Mouse (Mus musculus): ENCODE data around the gene Sectm1b. TPM values are rescaled to one million over a fixed set of nuclear protein-coding genes. Genes with fewer than 3 reads are reported as not detected.

The Sectm1b gene
- polyA plus RNA-seq, 1 experiment from 2014 or later: not detected

GRCm38 (mm10) chr11:121101124-121101805 lies 37.9 kb upstream of the Sectm1b start:
- no peak overlapping the region for H3K4me2 ChIP-seq (ENCODE audit: low read length)
- no peaks in the 10 kb centered on the region for H3K36me3 ChIP-seq (ENCODE audit: control insufficient read depth, insufficient read depth, low read length)
- no peaks in the 10 kb centered on the region for H3K27me3 ChIP-seq (ENCODE audit: control insufficient read depth, insufficient read depth, low read length)
- no peak for ATAC-seq (ENCODE audit: insufficient number of reproducible peaks, insufficient read depth, low FRiP score, low read depth)
- H3K9me3 ChIP-seq (ENCODE audit: control insufficient read depth, low read length): peaks cover 4% of the 10 kb centered on the region; the same call in 1 of the 2 replicates
- no peaks in the 10 kb centered on the region for H3K4me1 ChIP-seq (ENCODE audit: control insufficient read depth in 2 of 2, insufficient read depth in 2 of 2, low read length in 2 of 2)
- 77% methylated on average over 4 of the region's 4 CpGs for WGBS
- no peak overlapping the region for H3K4me3 ChIP-seq (ENCODE audit: control insufficient read depth in 1 of 2, insufficient read depth in 1 of 2, low read depth in 1 of 2, low read length in 2 of 2)
- no peak overlapping the region for H3K9ac ChIP-seq (ENCODE audit: low read length)
- no peak overlapping the region for H3K27ac ChIP-seq (replicated peaks in 1 of 2; ENCODE audit: control insufficient read depth in 1 of 2, insufficient read depth in 1 of 2, low read depth in 2 of 2, low read length in 2 of 2)

- Histone ChIP-seq H3K4me3 (ENCODE audit: control insufficient read depth in 1 of 2, insufficient read depth in 1 of 2, low read depth in 1 of 2, low read length in 2 of 2) (no peak overlapping the region), H3K4me1 (ENCODE audit: control insufficient read depth in 2 of 2, insufficient read depth in 2 of 2, low read length in 2 of 2) (no peaks in the 10 kb centered on the region), H3K4me2 (ENCODE audit: low read length) (no peak overlapping the region), H3K9me3 (ENCODE audit: control insufficient read depth, low read length) (peaks cover 4% of the 10 kb centered on the region; the same call in 1 of the 2 replicates), H3K9ac (ENCODE audit: low read length) (no peak overlapping the region), H3K27ac (replicated peaks in 1 of 2; ENCODE audit: control insufficient read depth in 1 of 2, insufficient read depth in 1 of 2, low read depth in 2 of 2, low read length in 2 of 2) (no peak overlapping the region), H3K36me3 (ENCODE audit: control insufficient read depth, insufficient read depth, low read length) (no peaks in the 10 kb centered on the region), H3K27me3 (ENCODE audit: control insufficient read depth, insufficient read depth, low read length) (no peaks in the 10 kb centered on the region)
- 62% methylated on average over 7 of the region's 7 CpGs for WGBS
- no peak for ATAC-seq (ENCODE audit: insufficient number of reproducible peaks, insufficient read depth, low FRiP score, low read depth)
These were observed 37.3 kb upstream of the Sectm1b start for GRCm38 (mm10) chr11:121100692-121101091.

- Histone ChIP-seq H3K4me1 (ENCODE audit: control insufficient read depth in 2 of 2, insufficient read depth in 2 of 2, low read length in 2 of 2) (no peaks in the 10 kb centered on the region), H3K9ac (ENCODE audit: low read length) (no peak overlapping the region), H3K27me3 (ENCODE audit: control insufficient read depth, insufficient read depth, low read length) (no peaks in the 10 kb centered on the region), H3K4me2 (ENCODE audit: low read length) (no peak overlapping the region), H3K27ac (replicated peaks in 1 of 2; ENCODE audit: control insufficient read depth in 1 of 2, insufficient read depth in 1 of 2, low read depth in 2 of 2, low read length in 2 of 2) (no peak overlapping the region), H3K36me3 (ENCODE audit: control insufficient read depth, insufficient read depth, low read length) (no peaks in the 10 kb centered on the region), H3K9me3 (ENCODE audit: control insufficient read depth, low read length) (peaks cover 4% of the 10 kb centered on the region; the same call in 1 of the 2 replicates), H3K4me3 (ENCODE audit: control insufficient read depth in 1 of 2, insufficient read depth in 1 of 2, low read depth in 1 of 2, low read length in 2 of 2) (no peak overlapping the region)
- WGBS: 47% methylated on average over 7 of the region's 7 CpGs
- no peak for ATAC-seq (ENCODE audit: insufficient number of reproducible peaks, insufficient read depth, low FRiP score, low read depth)
These were observed 36.4 kb upstream of the Sectm1b start for GRCm38 (mm10) chr11:121099762-121100161.

- Histone ChIP-seq H3K9me3 (ENCODE audit: control insufficient read depth, low read length) (no peaks in the 10 kb centered on the region), H3K4me1 (ENCODE audit: control insufficient read depth in 2 of 2, insufficient read depth in 2 of 2, low read length in 2 of 2) (peaks cover 3% of the 10 kb centered on the region in 2 experiments; a peak in 3 of 4 replicates), H3K4me3 (ENCODE audit: control insufficient read depth in 1 of 2, insufficient read depth in 1 of 2, low read depth in 1 of 2, low read length in 2 of 2) (no peak overlapping the region), H3K4me2 (ENCODE audit: low read length) (no peak overlapping the region), H3K36me3 (ENCODE audit: control insufficient read depth, insufficient read depth, low read length) (no peaks in the 10 kb centered on the region), H3K27ac (replicated peaks in 1 of 2; ENCODE audit: control insufficient read depth in 1 of 2, insufficient read depth in 1 of 2, low read depth in 2 of 2, low read length in 2 of 2) (no peak overlapping the region), H3K27me3 (ENCODE audit: control insufficient read depth, insufficient read depth, low read length) (no peaks in the 10 kb centered on the region), H3K9ac (ENCODE audit: low read length) (no peak overlapping the region)
- whole genome bisulfite sequencing: 89% methylated on average over 14 of the region's 14 CpGs
- no peak for ATAC-seq (ENCODE audit: insufficient number of reproducible peaks, insufficient read depth, low FRiP score, low read depth)
These were observed 29.5 kb upstream of the Sectm1b start for GRCm38 (mm10) chr11:121092606-121093585.

GRCm38 (mm10) chr11:121090943-121091342 lies 27.6 kb upstream of the Sectm1b start:
- no peak for ATAC-seq (ENCODE audit: insufficient number of reproducible peaks, insufficient read depth, low FRiP score, low read depth)
- Histone ChIP-seq H3K4me1 (ENCODE audit: control insufficient read depth in 2 of 2, insufficient read depth in 2 of 2, low read length in 2 of 2) (peaks cover 3% of the 10 kb centered on the region in 2 experiments; a peak in 3 of 4 replicates), H3K27ac (replicated peaks in 1 of 2; ENCODE audit: control insufficient read depth in 1 of 2, insufficient read depth in 1 of 2, low read depth in 2 of 2, low read length in 2 of 2) (no peak overlapping the region), H3K4me2 (ENCODE audit: low read length) (no peak overlapping the region), H3K36me3 (ENCODE audit: control insufficient read depth, insufficient read depth, low read length) (no peaks in the 10 kb centered on the region), H3K27me3 (ENCODE audit: control insufficient read depth, insufficient read depth, low read length) (no peaks in the 10 kb centered on the region), H3K9me3 (ENCODE audit: control insufficient read depth, low read length) (no peaks in the 10 kb centered on the region), H3K9ac (ENCODE audit: low read length) (no peak overlapping the region), H3K4me3 (ENCODE audit: control insufficient read depth in 1 of 2, insufficient read depth in 1 of 2, low read depth in 1 of 2, low read length in 2 of 2) (no peak overlapping the region)
- WGBS: 46% methylated on average over 4 of the region's 4 CpGs

GRCm38 (mm10) chr11:121089756-121090546 lies 26.6 kb upstream of the Sectm1b start:
- ATAC-seq (ENCODE audit: insufficient number of reproducible peaks, insufficient read depth, low FRiP score, low read depth): no peak
- no peaks in the 10 kb centered on the region for H3K9me3 ChIP-seq (ENCODE audit: control insufficient read depth, low read length)
- no peaks in the 10 kb centered on the region for H3K36me3 ChIP-seq (ENCODE audit: control insufficient read depth, insufficient read depth, low read length)
- no peak overlapping the region for H3K9ac ChIP-seq (ENCODE audit: low read length)
- no peaks in the 10 kb centered on the region for H3K27me3 ChIP-seq (ENCODE audit: control insufficient read depth, insufficient read depth, low read length)
- H3K4me2 ChIP-seq (ENCODE audit: low read length): no peak overlapping the region
- no peak overlapping the region for H3K27ac ChIP-seq (replicated peaks in 1 of 2; ENCODE audit: control insufficient read depth in 1 of 2, insufficient read depth in 1 of 2, low read depth in 2 of 2, low read length in 2 of 2)
- peaks cover 3% of the 10 kb centered on the region in 2 experiments; a peak in 3 of 4 replicates for H3K4me1 ChIP-seq (ENCODE audit: control insufficient read depth in 2 of 2, insufficient read depth in 2 of 2, low read length in 2 of 2)
- WGBS: 87% methylated on average over 2 of the region's 2 CpGs
- H3K4me3 ChIP-seq (ENCODE audit: control insufficient read depth in 1 of 2, insufficient read depth in 1 of 2, low read depth in 1 of 2, low read length in 2 of 2): no peak overlapping the region

- H3K27ac ChIP-seq (replicated peaks in 1 of 2; ENCODE audit: control insufficient read depth in 1 of 2, insufficient read depth in 1 of 2, low read depth in 2 of 2, low read length in 2 of 2): no peak overlapping the region
- 27% methylated on average over 6 of the region's 6 CpGs for WGBS
- no peak for ATAC-seq (ENCODE audit: insufficient number of reproducible peaks, insufficient read depth, low FRiP score, low read depth)
- no peak overlapping the region for H3K4me2 ChIP-seq (ENCODE audit: low read length)
- peaks cover 3% of the 10 kb centered on the region in 2 experiments; a peak in 3 of 4 replicates for H3K4me1 ChIP-seq (ENCODE audit: control insufficient read depth in 2 of 2, insufficient read depth in 2 of 2, low read length in 2 of 2)
- H3K9me3 ChIP-seq (ENCODE audit: control insufficient read depth, low read length): no peaks in the 10 kb centered on the region
- no peaks in the 10 kb centered on the region for H3K27me3 ChIP-seq (ENCODE audit: control insufficient read depth, insufficient read depth, low read length)
- no peaks in the 10 kb centered on the region for H3K36me3 ChIP-seq (ENCODE audit: control insufficient read depth, insufficient read depth, low read length)
- no peak overlapping the region for H3K9ac ChIP-seq (ENCODE audit: low read length)
- no peak overlapping the region for H3K4me3 ChIP-seq (ENCODE audit: control insufficient read depth in 1 of 2, insufficient read depth in 1 of 2, low read depth in 1 of 2, low read length in 2 of 2)
These were observed 25.6 kb upstream of the Sectm1b start for GRCm38 (mm10) chr11:121088997-121089396.
